Mouse (Mus musculus): Measurements from ENCODE around the gene Ago1. TPM values are rescaled to one million over a fixed set of nuclear protein-coding genes. Genes with fewer than 3 reads are reported as not detected.

Ago1 gene
- polyA plus RNA-seq, 1 experiment from 2014 or later, result 8.8 TPM

DNA sequence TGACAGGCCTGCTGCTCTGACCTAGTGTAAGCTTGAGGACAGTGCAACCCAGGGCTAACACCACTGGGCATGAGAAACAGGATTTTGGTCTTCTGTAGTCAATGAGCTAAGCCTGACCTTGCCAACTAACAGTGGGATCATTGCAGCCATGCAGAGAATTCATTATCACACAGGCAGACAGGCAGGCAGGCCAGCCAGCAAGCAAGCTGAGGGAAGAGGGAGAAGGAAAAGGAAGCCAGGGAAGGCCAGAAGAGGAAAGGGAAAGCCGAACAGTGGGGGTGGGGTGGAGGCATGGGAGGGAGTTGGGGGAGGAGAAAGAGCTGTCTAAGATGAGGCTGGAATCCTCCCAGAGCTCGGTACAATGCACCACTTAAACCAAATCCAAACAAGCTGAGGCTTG lies 32.1 kb downstream of the Ago1 start:
- H3K4me2 ChIP-seq (ENCODE audit: low read length), result no peak overlapping the region
- ATAC-seq, result peak; percentile 39; the same call in 1 of the 2 replicates
- 0 out of 2 replicates have a peak overlapping the region, but pooled peaks have one; percentile 29 for H3K27ac ChIP-seq (ENCODE audit: low read length)
- WGBS, result 48% methylated on average over 2 of the region's 2 CpGs
- H3K4me3 ChIP-seq (ENCODE audit: low read depth, low read length), result no peak overlapping the region
- no peak overlapping the region for H3K9ac ChIP-seq (ENCODE audit: low read depth, low read length)
- no peaks in the 10 kb centered on the region for H3K9me3 ChIP-seq (replicated peaks; ENCODE audit: control insufficient read depth, low read length, poor library complexity, severe bottlenecking)
- H3K4me1 ChIP-seq (ENCODE audit: control insufficient read depth, insufficient read depth, low read length), result no peaks in the 10 kb centered on the region
- H3K36me3 ChIP-seq (ENCODE audit: control insufficient read depth, insufficient read depth, low read length), result peaks cover 12% of the 10 kb centered on the region; the same call in 1 of the 2 replicates
- H3K27me3 ChIP-seq (ENCODE audit: control insufficient read depth, insufficient read depth, low read depth, low read length), result no peaks in the 10 kb centered on the region

DNA sequence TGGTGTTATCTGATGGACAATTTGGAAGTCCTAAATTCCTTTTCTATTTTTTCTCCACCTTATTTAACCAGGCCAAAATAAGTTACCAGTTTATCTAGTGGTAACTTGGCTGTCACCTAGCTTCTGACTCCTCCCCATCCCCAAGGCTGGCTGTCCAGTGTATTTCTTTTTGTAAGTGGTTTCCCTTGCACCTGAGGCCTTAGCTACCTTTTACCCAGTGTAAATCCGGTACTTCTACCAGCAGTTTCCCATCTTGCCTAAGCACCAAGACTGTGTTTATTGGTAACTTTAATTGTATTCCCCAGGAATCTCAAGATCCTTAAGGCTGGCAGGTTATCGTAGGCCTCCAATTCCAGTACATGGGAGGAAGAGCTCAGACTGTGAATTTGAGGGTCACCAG lies 34.3 kb downstream of the Ago1 start:
- WGBS, result 96% methylated on average over 2 of the region's 2 CpGs
- Histone ChIP-seq H3K4me2 (ENCODE audit: low read length) (no peak overlapping the region), H3K27ac (ENCODE audit: low read length) (no peak overlapping the region), H3K9ac (ENCODE audit: low read depth, low read length) (no peak overlapping the region), H3K4me3 (ENCODE audit: low read depth, low read length) (no peak overlapping the region), H3K36me3 (ENCODE audit: control insufficient read depth, insufficient read depth, low read length) (0 out of 2 replicates have a peak, but pooled peaks cover 3% of the 10 kb centered on the region), H3K9me3 (replicated peaks; ENCODE audit: control insufficient read depth, low read length, poor library complexity, severe bottlenecking) (no peaks in the 10 kb centered on the region), H3K4me1 (ENCODE audit: control insufficient read depth, insufficient read depth, low read length) (peaks cover 2% of the 10 kb centered on the region; the same call in 1 of the 2 replicates), H3K27me3 (ENCODE audit: control insufficient read depth, insufficient read depth, low read depth, low read length) (no peaks in the 10 kb centered on the region)
- no peak for ATAC-seq

DNA sequence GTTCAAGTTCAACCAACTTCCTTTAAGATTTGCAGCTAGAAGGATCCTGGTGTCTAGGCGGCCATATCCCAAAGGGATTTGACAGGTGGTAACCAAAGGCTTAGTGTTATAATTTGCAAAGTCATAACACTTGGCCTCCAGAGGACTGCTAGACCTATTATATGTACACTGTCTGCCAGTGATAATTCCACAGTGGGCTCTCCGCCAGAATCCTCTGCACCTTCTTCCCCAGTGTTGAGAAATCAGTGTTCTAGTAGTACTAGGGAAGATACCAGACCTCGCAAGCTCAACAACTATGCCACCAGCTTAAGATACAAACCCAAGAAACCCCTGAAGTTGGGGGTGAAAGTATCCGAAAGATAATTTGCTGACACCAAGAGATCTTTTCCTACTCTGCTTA lies 35.2 kb downstream of the Ago1 start:
- Histone ChIP-seq H3K4me1 (ENCODE audit: control insufficient read depth, insufficient read depth, low read length) (peaks cover 8% of the 10 kb centered on the region), H3K27ac (ENCODE audit: low read length) (no peak overlapping the region), H3K27me3 (ENCODE audit: control insufficient read depth, insufficient read depth, low read depth, low read length) (no peaks in the 10 kb centered on the region), H3K4me2 (ENCODE audit: low read length) (no peak overlapping the region), H3K9me3 (replicated peaks; ENCODE audit: control insufficient read depth, low read length, poor library complexity, severe bottlenecking) (no peaks in the 10 kb centered on the region), H3K9ac (ENCODE audit: low read depth, low read length) (no peak overlapping the region), H3K36me3 (ENCODE audit: control insufficient read depth, insufficient read depth, low read length) (0 out of 2 replicates have a peak, but pooled peaks cover 3% of the 10 kb centered on the region), H3K4me3 (ENCODE audit: low read depth, low read length) (no peak overlapping the region)
- WGBS, result 89% methylated on average over 4 of the region's 4 CpGs
- ATAC-seq, result no peak

DNA sequence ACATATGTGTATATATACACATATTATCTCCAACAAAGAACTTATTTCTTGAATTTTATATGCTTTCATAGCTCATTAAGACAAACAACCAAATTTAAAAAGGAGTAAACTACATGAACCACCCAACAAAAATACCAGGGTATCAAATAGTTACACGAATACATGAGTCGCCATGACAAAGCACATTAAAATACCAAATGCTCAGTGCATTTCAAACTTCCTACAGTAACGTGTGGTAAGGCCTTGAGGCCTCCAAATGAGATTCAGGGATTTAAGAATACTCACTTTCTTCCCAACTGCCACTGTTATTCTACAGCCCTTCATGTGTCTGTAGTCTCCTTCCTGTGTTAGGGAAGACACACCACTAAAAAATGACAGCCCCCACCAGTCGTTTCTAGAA lies 36.6 kb downstream of the Ago1 start:
- H3K27me3 ChIP-seq (ENCODE audit: control insufficient read depth, insufficient read depth, low read depth, low read length), result no peaks in the 10 kb centered on the region
- H3K4me3 ChIP-seq (ENCODE audit: low read depth, low read length), result no peak overlapping the region
- H3K4me2 ChIP-seq (ENCODE audit: low read length), result no peak overlapping the region
- 78% methylated on average over 4 of the region's 4 CpGs for WGBS
- H3K9ac ChIP-seq (ENCODE audit: low read depth, low read length), result no peak overlapping the region
- no peaks in the 10 kb centered on the region for H3K36me3 ChIP-seq (ENCODE audit: control insufficient read depth, insufficient read depth, low read length)
- ATAC-seq, result no peak
- peaks cover 9% of the 10 kb centered on the region for H3K4me1 ChIP-seq (ENCODE audit: control insufficient read depth, insufficient read depth, low read length)
- no peak overlapping the region for H3K27ac ChIP-seq (ENCODE audit: low read length)
- H3K9me3 ChIP-seq (replicated peaks; ENCODE audit: control insufficient read depth, low read length, poor library complexity, severe bottlenecking), result no peaks in the 10 kb centered on the region

GRCm38 (mm10) chr4:126429347-126430079 lies 38.9 kb downstream of the Ago1 start, which contains the start of gene Ago3:
TSS of gene Ago3 (minus strand) at chr4:126429556.
- peak within 1 kb of the TSS; percentile 91 for H3K9ac ChIP-seq (ENCODE audit: low read depth, low read length)
- under 1% methylated on average over 53 of the region's 65 CpGs for whole genome bisulfite sequencing
- no peaks in the 10 kb centered on the region for H3K9me3 ChIP-seq (replicated peaks; ENCODE audit: control insufficient read depth, low read length, poor library complexity, severe bottlenecking)
- peaks cover 9% of the 10 kb centered on the region for H3K4me1 ChIP-seq (ENCODE audit: control insufficient read depth, insufficient read depth, low read length)
- no peaks in the 10 kb centered on the region for H3K27me3 ChIP-seq (ENCODE audit: control insufficient read depth, insufficient read depth, low read depth, low read length)
- peak within 1 kb of the TSS; percentile 95 for H3K4me2 ChIP-seq (ENCODE audit: low read length)
- H3K4me3 ChIP-seq (ENCODE audit: low read depth, low read length), result peak within 1 kb of the TSS; percentile 64
- peak within 1 kb of the TSS; percentile 92 for H3K27ac ChIP-seq (ENCODE audit: low read length)
- ATAC-seq, result peak; percentile 95
- H3K36me3 ChIP-seq (ENCODE audit: control insufficient read depth, insufficient read depth, low read length), result no peaks in the 10 kb centered on the region

GRCm38 (mm10) chr4:126428682-126429346 lies 39.6 kb downstream of the Ago1 start:
- peak overlapping the region; percentile 64 for H3K4me3 ChIP-seq (ENCODE audit: low read depth, low read length)
- H3K9ac ChIP-seq (ENCODE audit: low read depth, low read length), result peak overlapping the region; percentile 91
- ATAC-seq, result peak; percentile 77
- H3K36me3 ChIP-seq (ENCODE audit: control insufficient read depth, insufficient read depth, low read length), result no peaks in the 10 kb centered on the region
- peak overlapping the region; percentile 95 for H3K4me2 ChIP-seq (ENCODE audit: low read length)
- no peaks in the 10 kb centered on the region for H3K27me3 ChIP-seq (ENCODE audit: control insufficient read depth, insufficient read depth, low read depth, low read length)
- H3K27ac ChIP-seq (ENCODE audit: low read length), result peak overlapping the region; percentile 92
- no peaks in the 10 kb centered on the region for H3K9me3 ChIP-seq (replicated peaks; ENCODE audit: control insufficient read depth, low read length, poor library complexity, severe bottlenecking)
- 2% methylated on average over 24 of the region's 24 CpGs for WGBS
- H3K4me1 ChIP-seq (ENCODE audit: control insufficient read depth, insufficient read depth, low read length), result peaks cover 9% of the 10 kb centered on the region

- no peak overlapping the region for H3K4me2 ChIP-seq (ENCODE audit: low read length)
- no peaks in the 10 kb centered on the region for H3K36me3 ChIP-seq (ENCODE audit: control insufficient read depth, insufficient read depth, low read length)
- H3K27me3 ChIP-seq (ENCODE audit: control insufficient read depth, insufficient read depth, low read depth, low read length), result no peaks in the 10 kb centered on the region
- H3K9ac ChIP-seq (ENCODE audit: low read depth, low read length), result no peak overlapping the region
- no peak overlapping the region for H3K27ac ChIP-seq (ENCODE audit: low read length)
- no peaks in the 10 kb centered on the region for H3K9me3 ChIP-seq (replicated peaks; ENCODE audit: control insufficient read depth, low read length, poor library complexity, severe bottlenecking)
- WGBS, result 89% methylated on average over 2 of the region's 2 CpGs
- ATAC-seq, result no peak
- peaks cover 7% of the 10 kb centered on the region for H3K4me1 ChIP-seq (ENCODE audit: control insufficient read depth, insufficient read depth, low read length)
- no peak overlapping the region for H3K4me3 ChIP-seq (ENCODE audit: low read depth, low read length)
Measured at GRCm38 (mm10) chr4:126423866-126424265, 44.5 kb downstream of the Ago1 start.

DNA sequence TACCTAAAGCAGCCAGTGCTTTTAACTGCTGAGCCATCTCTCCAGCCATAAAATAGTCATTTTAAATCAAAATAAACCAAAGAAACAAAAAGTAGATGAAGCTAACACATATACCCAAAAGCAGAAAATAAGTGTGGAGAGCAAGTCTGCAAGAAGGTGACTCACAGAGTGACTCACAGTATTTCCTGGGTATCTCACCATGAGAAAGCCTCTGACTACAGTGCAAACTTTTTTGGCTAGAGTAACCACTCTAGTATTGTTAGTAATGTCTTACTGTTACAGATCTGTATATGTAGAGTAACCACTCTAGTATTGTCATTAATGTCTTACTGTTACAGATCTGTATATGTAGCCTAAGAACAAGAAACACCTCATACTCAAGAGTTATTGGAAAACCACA lies 52.7 kb downstream of the Ago1 start:
- no peak overlapping the region for H3K4me2 ChIP-seq (ENCODE audit: low read length)
- no peaks in the 10 kb centered on the region for H3K27me3 ChIP-seq (ENCODE audit: control insufficient read depth, insufficient read depth, low read depth, low read length)
- no peak for ATAC-seq
- H3K4me1 ChIP-seq (ENCODE audit: control insufficient read depth, insufficient read depth, low read length), result no peaks in the 10 kb centered on the region
- H3K4me3 ChIP-seq (ENCODE audit: low read depth, low read length), result no peak overlapping the region
- H3K9me3 ChIP-seq (replicated peaks; ENCODE audit: control insufficient read depth, low read length, poor library complexity, severe bottlenecking), result no peaks in the 10 kb centered on the region
- H3K36me3 ChIP-seq (ENCODE audit: control insufficient read depth, insufficient read depth, low read length), result no peaks in the 10 kb centered on the region; the same call in 1 of the 2 replicates
- no peak overlapping the region for H3K27ac ChIP-seq (ENCODE audit: low read length)
- H3K9ac ChIP-seq (ENCODE audit: low read depth, low read length), result no peak overlapping the region

DNA sequence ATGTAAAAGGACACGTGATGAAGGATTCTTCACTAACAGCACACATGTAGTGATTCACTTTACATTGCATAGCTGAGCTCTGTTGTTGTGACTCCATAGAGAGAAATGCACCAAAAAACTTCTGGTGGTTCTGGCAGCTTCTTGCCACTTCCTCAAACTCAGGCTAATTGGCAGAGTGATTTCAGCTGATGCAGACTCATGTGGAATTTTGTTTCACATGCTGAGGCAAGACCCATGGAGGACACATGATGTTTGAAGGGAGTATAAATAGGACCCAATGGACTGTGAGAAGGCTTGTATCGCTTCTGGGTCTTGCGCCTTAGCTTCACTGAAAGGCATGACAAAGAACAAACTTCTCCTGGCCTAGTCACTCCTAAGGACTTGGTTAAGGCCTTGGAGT lies 55.9 kb downstream of the Ago1 start:
- Histone ChIP-seq H3K4me1 (ENCODE audit: control insufficient read depth, insufficient read depth, low read length) (no peaks in the 10 kb centered on the region), H3K27ac (ENCODE audit: low read length) (no peak overlapping the region), H3K27me3 (ENCODE audit: control insufficient read depth, insufficient read depth, low read depth, low read length) (no peaks in the 10 kb centered on the region), H3K9me3 (replicated peaks; ENCODE audit: control insufficient read depth, low read length, poor library complexity, severe bottlenecking) (no peaks in the 10 kb centered on the region), H3K4me2 (ENCODE audit: low read length) (no peak overlapping the region), H3K4me3 (ENCODE audit: low read depth, low read length) (no peak overlapping the region), H3K9ac (ENCODE audit: low read depth, low read length) (no peak overlapping the region), H3K36me3 (ENCODE audit: control insufficient read depth, insufficient read depth, low read length) (no peaks in the 10 kb centered on the region; the same call in 1 of the 2 replicates)
- no peak for ATAC-seq
- WGBS, result 96% methylated on average over 3 of the region's 3 CpGs

Data from midbrain, embryonic 16.5 days (tissue).